Mouse (Mus musculus) spleen, adult 2 months (tissue): Measurements from ENCODE around the gene Olfr508.

ENCODE experiments used
- CTCF ChIP-seq: fragments of 200-500 bp; IDR thresholded peaks from 2 replicates; pipeline ENCODE4 v1.5.1; 2011; ENCODE audit warnings: mild to moderate bottlenecking, inconsistent platforms; ENCODE audit not compliant: insufficient read depth, insufficient read length, insufficient replicate concordance; ENCODE audit errors: extremely low read depth
- POLR2A ChIP-seq: fragments of 200-500 bp; IDR thresholded peaks from 2 replicates; pipeline ENCODE4 v1.6.1; 2011; ENCODE audit warnings: low read depth, low read length, inconsistent platforms

- no peak for TF ChIP-seq CTCF
- no peak for TF ChIP-seq POLR2A
These were observed at the start of gene Olfr508 for GRCm38 (mm10) chr7:108629694-108630093.
